Comparison of ENCODE assay signal across 20 mouse cellular contexts in the genomic region with DNA sequence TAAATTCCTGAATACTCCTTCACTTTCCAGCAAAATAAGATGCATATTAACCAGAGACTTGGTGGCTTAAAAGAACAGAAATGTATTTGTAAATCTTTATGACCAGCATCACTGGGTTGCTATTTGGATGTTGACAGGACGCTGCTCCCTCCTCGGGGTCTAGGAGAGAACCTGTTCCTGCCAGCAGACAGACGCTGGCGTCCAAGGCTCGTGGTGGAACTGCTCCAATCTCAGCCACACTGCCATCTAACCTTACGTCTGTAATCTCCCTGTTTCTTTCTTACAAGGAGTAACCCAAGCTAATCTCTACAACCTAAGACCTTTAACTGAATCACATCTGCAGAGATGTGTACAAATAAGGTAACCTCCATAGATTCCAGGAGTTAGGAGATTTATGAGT.
"Had no signal": no experiment of that assay in that cellular context is flagged by ENCODE, and none has a peak within 500 bp of the region (broad histone marks: within the 10 kb centered on the region; RNA-seq: fewer than 3 reads in every experiment).

No protein-coding gene starts in this region.

- H3K27me3 ChIP-seq: kidney, embryonic 15.5 days; limb, embryonic 13.5 days; liver, embryonic 15.5 days; lung, embryonic 15.5 days; midbrain, embryonic 13.5 days; stomach, embryonic 15.5 days had no signal

- H3K36me3 ChIP-seq: kidney, embryonic 15.5 days; limb, embryonic 10.5 days; limb, embryonic 13.5 days; liver, embryonic 12.5 days; liver, embryonic 15.5 days; lung, embryonic 15.5 days; midbrain, embryonic 10.5 days; midbrain, embryonic 13.5 days; stomach, embryonic 15.5 days had no signal

- DNase-seq: kidney, adult 8-10 months; kidney, postnatal 10 days; kidney, postnatal 36 days; liver; lung, adult 18-20 months; lung, postnatal 10 days; lung, postnatal 36 days; right cerebral cortex, postnatal 25 days; spleen, adult 18-20 months; thymus, postnatal 25 days had no signal

- H3K4me1 ChIP-seq: liver, embryonic 12.5 days; liver, embryonic 15.5 days; stomach, embryonic 15.5 days had no signal

- H3K4me3 ChIP-seq: kidney, embryonic 15.5 days; limb, embryonic 10.5 days; limb, embryonic 13.5 days; liver, embryonic 12.5 days; liver, embryonic 15.5 days; lung, embryonic 15.5 days; megakaryocyte, embryonic 14.5 days; midbrain, embryonic 10.5 days; midbrain, embryonic 13.5 days; stomach, embryonic 15.5 days had no signal

- H3K9ac ChIP-seq: kidney, embryonic 15.5 days; limb, embryonic 13.5 days; liver, embryonic 12.5 days; liver, embryonic 15.5 days; lung, embryonic 15.5 days; midbrain, embryonic 13.5 days; stomach, embryonic 15.5 days had no signal

- H3K4me2 ChIP-seq: kidney, embryonic 15.5 days; limb, embryonic 13.5 days; liver, embryonic 12.5 days; liver, embryonic 15.5 days; lung, embryonic 15.5 days; midbrain, embryonic 13.5 days; stomach, embryonic 15.5 days had no signal

- H3K27ac ChIP-seq: kidney, embryonic 15.5 days; limb, embryonic 10.5 days; limb, embryonic 13.5 days; liver, embryonic 12.5 days; liver, embryonic 15.5 days; lung, embryonic 15.5 days; midbrain, embryonic 10.5 days; stomach, embryonic 15.5 days had no signal

- ATAC-seq: liver, embryonic 12.5 days; midbrain, embryonic 13.5 days had no signal

- H3K9me3 ChIP-seq: kidney, embryonic 15.5 days; limb, embryonic 10.5 days; limb, embryonic 13.5 days; liver, embryonic 12.5 days; liver, embryonic 15.5 days; lung, embryonic 15.5 days; megakaryocyte, embryonic 14.5 days; midbrain, embryonic 10.5 days; midbrain, embryonic 13.5 days; stomach, embryonic 15.5 days had no signal
